Mouse (Mus musculus): ENCODE data around the gene Top3a. TPM values are rescaled to one million over a fixed set of nuclear protein-coding genes. Genes with fewer than 3 reads are reported as not detected.

The Top3a gene
- polyA plus RNA-seq, 1 experiment from 2014 or later: 20.8 TPM

- H3K9ac ChIP-seq (ENCODE audit: low read length): no peak overlapping the region
- ATAC-seq (ENCODE audit: insufficient number of reproducible peaks, low FRiP score, low TSS enrichment, low read depth): no peak
Measured at GRCm38 (mm10) chr11:60779673-60780189, 2.6 kb upstream of the Top3a start.

GRCm38 (mm10) chr11:60777801-60778370, 721 bp upstream of the Top3a start:
- Histone ChIP-seq H3K36me3 (ENCODE audit: control insufficient read depth, insufficient read depth, low read length) (peaks cover 9% of the 10 kb centered on the region; the same call in 1 of the 2 replicates), H3K9ac (ENCODE audit: low read length) (peak overlapping the region; percentile 75), H3K27ac (replicated peaks; ENCODE audit: low read depth, low read length) (peak overlapping the region; percentile 24; the same call in 1 of the 2 replicates), H3K4me1 (ENCODE audit: control insufficient read depth, insufficient read depth, low read length) (peaks cover 30% of the 10 kb centered on the region), H3K27me3 (ENCODE audit: control insufficient read depth, insufficient read depth, low read length) (no peaks in the 10 kb centered on the region), H3K4me3 (ENCODE audit: low read depth, low read length) (peak overlapping the region; percentile 63), H3K4me2 (ENCODE audit: low read depth, severe bottlenecking) (peak overlapping the region; percentile 84), H3K9me3 (ENCODE audit: control insufficient read depth, low read length) (no peaks in the 10 kb centered on the region)
- WGBS: 28% methylated on average over 16 of the region's 16 CpGs
- DNase-seq (ENCODE audit: low spot score) (no peak), ATAC-seq (ENCODE audit: insufficient number of reproducible peaks, low FRiP score, low TSS enrichment, low read depth) (no peak)

More at GRCm38 (mm10) chr11:60779673-60780189, 2.6 kb upstream of the Top3a start:
- Histone ChIP-seq H3K27me3 (ENCODE audit: control insufficient read depth, insufficient read depth, low read length) (no peaks in the 10 kb centered on the region), H3K27ac (replicated peaks; ENCODE audit: low read depth, low read length) (no peak overlapping the region), H3K9me3 (ENCODE audit: control insufficient read depth, low read length) (no peaks in the 10 kb centered on the region), H3K4me3 (ENCODE audit: low read depth, low read length) (no peak overlapping the region), H3K4me2 (ENCODE audit: low read depth, severe bottlenecking) (peak overlapping the region; percentile 31; the same call in 1 of the 2 replicates), H3K36me3 (ENCODE audit: control insufficient read depth, insufficient read depth, low read length) (peaks cover 18% of the 10 kb centered on the region; the same call in 1 of the 2 replicates), H3K4me1 (ENCODE audit: control insufficient read depth, insufficient read depth, low read length) (peaks cover 30% of the 10 kb centered on the region)
- no peak for DNase-seq (ENCODE audit: low spot score)
- 93% methylated on average over 10 of the region's 10 CpGs for WGBS

DNA sequence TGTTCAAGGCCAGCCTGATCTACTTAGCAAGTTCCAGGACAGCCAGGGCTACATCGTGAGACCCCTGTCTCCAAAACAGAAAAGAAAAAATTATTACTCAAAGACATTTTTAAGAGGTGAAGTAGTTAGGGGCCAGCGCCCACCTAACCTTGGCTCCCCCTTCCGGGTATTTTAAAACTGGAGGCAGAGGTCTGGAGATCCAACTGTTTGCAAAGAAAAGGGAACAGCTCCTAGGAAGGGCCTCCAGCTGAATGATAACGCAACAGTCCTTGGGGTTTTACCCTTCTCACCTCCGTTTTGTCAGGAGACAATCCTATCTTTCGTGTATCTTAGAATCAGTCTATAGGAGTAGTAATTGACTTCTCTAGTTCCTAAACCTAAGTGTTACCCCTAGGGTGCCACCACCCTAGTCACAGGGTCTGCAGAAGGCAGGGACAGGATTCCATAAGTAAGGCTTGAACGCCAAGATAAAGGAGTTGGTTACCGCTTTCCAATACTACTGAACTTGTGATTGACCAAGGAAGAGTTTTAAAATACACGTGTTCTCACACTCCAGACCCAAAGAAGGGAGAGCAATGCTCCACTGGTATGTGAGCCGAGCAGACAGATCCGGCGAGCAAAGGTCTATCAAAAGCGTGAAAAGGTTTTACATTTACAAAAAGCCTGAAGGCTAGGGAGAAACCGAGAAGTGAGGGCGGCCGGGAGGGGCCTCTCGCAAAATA, 897 bp downstream of the Top3a start:
- Histone ChIP-seq H3K9me3 (ENCODE audit: control insufficient read depth, low read length) (no peaks in the 10 kb centered on the region), H3K4me1 (ENCODE audit: control insufficient read depth, insufficient read depth, low read length) (peaks cover 27% of the 10 kb centered on the region), H3K27me3 (ENCODE audit: control insufficient read depth, insufficient read depth, low read length) (no peaks in the 10 kb centered on the region), H3K27ac (replicated peaks; ENCODE audit: low read depth, low read length) (no peak overlapping the region), H3K36me3 (ENCODE audit: control insufficient read depth, insufficient read depth, low read length) (peaks cover 7% of the 10 kb centered on the region; the same call in 1 of the 2 replicates), H3K9ac (ENCODE audit: low read length) (peak overlapping the region; percentile 75), H3K4me3 (ENCODE audit: low read depth, low read length) (peak overlapping the region; percentile 63), H3K4me2 (ENCODE audit: low read depth, severe bottlenecking) (peak overlapping the region; percentile 84)
- DNase-seq (ENCODE audit: low spot score): no peak
- ATAC-seq (ENCODE audit: insufficient number of reproducible peaks, low FRiP score, low TSS enrichment, low read depth): 0 out of 2 replicates have a peak, but pooled peaks have one; percentile 11
- 8% methylated on average over 17 of the region's 17 CpGs for WGBS

- DNase-seq (ENCODE audit: low spot score) (no peak), ATAC-seq (ENCODE audit: insufficient number of reproducible peaks, low FRiP score, low TSS enrichment, low read depth) (no peak)
- Histone ChIP-seq H3K4me3 (ENCODE audit: low read depth, low read length) (peak overlapping the region; percentile 63; the same call in 1 of the 2 replicates), H3K27me3 (ENCODE audit: control insufficient read depth, insufficient read depth, low read length) (no peaks in the 10 kb centered on the region), H3K9ac (ENCODE audit: low read length) (no peak overlapping the region), H3K4me2 (ENCODE audit: low read depth, severe bottlenecking) (peak overlapping the region; percentile 84), H3K27ac (replicated peaks; ENCODE audit: low read depth, low read length) (no peak overlapping the region), H3K36me3 (ENCODE audit: control insufficient read depth, insufficient read depth, low read length) (peaks cover 7% of the 10 kb centered on the region; the same call in 1 of the 2 replicates), H3K9me3 (ENCODE audit: control insufficient read depth, low read length) (no peaks in the 10 kb centered on the region), H3K4me1 (ENCODE audit: control insufficient read depth, insufficient read depth, low read length) (peaks cover 24% of the 10 kb centered on the region)
- 51% methylated on average over 6 of the region's 6 CpGs for WGBS
Measured at GRCm38 (mm10) chr11:60775578-60775977, 1.6 kb downstream of the Top3a start.

DNA sequence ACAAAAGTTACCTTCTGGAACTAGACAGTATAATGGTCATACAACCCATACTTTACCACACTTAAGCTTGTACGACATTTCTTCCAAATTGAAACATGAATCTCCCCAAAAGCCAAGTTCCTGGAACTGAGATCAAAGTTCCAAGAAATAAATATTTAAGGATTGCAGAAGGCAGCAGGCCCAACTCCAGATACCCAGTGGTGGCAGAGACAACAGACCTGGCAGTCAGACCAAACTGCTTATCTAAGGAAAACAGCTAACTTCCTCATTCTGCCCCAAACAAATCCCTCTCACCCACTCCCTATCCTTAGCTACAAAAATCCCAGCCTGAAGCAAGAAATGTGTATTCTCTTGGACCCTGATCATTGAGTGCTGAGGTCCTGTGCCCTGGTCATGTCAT, 2.3 kb downstream of the Top3a start:
- DNase-seq (ENCODE audit: low spot score): no peak
- H3K27me3 ChIP-seq (ENCODE audit: control insufficient read depth, insufficient read depth, low read length): no peaks in the 10 kb centered on the region

DNA sequence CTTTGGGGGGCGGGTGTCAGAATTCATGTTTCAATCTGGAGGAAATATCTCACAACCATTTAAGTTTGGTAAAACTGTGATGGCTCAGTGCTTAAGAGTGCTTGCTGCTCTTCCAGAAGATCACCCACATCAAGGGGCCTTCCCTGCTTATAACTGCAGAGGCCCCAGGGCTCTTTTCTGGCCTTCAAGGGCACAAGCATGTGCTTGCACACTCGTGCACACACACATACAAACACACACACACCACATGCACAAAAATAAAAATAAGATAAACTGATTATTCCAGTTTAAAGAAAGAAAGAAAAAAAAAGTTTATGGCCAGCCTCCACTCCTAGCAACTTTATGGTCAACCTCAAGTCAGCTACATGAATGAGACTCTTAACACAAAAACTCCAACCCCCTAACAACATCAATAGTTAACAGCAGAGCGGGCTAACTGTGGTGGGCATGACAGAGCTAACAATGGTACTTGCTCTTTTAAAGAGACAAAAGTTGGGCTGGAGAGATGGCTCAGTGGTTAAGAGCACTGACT, 2.9 kb downstream of the Top3a start:
- no peaks in the 10 kb centered on the region for H3K27me3 ChIP-seq (ENCODE audit: control insufficient read depth, insufficient read depth, low read length)
- ATAC-seq (ENCODE audit: insufficient number of reproducible peaks, low FRiP score, low TSS enrichment, low read depth) (no peak), DNase-seq (ENCODE audit: low spot score) (no peak)
- no peak overlapping the region for H3K9ac ChIP-seq (ENCODE audit: low read length)
- H3K4me3 ChIP-seq (ENCODE audit: low read depth, low read length): no peak overlapping the region
- peaks cover 14% of the 10 kb centered on the region for H3K4me1 ChIP-seq (ENCODE audit: control insufficient read depth, insufficient read depth, low read length)
- H3K9me3 ChIP-seq (ENCODE audit: control insufficient read depth, low read length): no peaks in the 10 kb centered on the region
- no peak overlapping the region for H3K4me2 ChIP-seq (ENCODE audit: low read depth, severe bottlenecking)
- 91% methylated on average over 3 of the region's 3 CpGs for WGBS
- H3K27ac ChIP-seq (replicated peaks; ENCODE audit: low read depth, low read length): no peak overlapping the region
- H3K36me3 ChIP-seq (ENCODE audit: control insufficient read depth, insufficient read depth, low read length): peaks cover 3% of the 10 kb centered on the region; the same call in 1 of the 2 replicates

More for the DNA sequence above, 2.3 kb downstream of the Top3a start:
- H3K9me3 ChIP-seq (ENCODE audit: control insufficient read depth, low read length): no peaks in the 10 kb centered on the region
- no peak overlapping the region for H3K4me2 ChIP-seq (ENCODE audit: low read depth, severe bottlenecking)
- no peak overlapping the region for H3K27ac ChIP-seq (replicated peaks; ENCODE audit: low read depth, low read length)
- peaks cover 17% of the 10 kb centered on the region for H3K4me1 ChIP-seq (ENCODE audit: control insufficient read depth, insufficient read depth, low read length)
- H3K36me3 ChIP-seq (ENCODE audit: control insufficient read depth, insufficient read depth, low read length): peaks cover 3% of the 10 kb centered on the region; the same call in 1 of the 2 replicates
- H3K9ac ChIP-seq (ENCODE audit: low read length): no peak overlapping the region
- WGBS: 94% methylated on average over 1 of the region's 1 CpGs
- ATAC-seq (ENCODE audit: insufficient number of reproducible peaks, low FRiP score, low TSS enrichment, low read depth): no peak
- H3K4me3 ChIP-seq (ENCODE audit: low read depth, low read length): no peak overlapping the region

- no peak for DNase-seq (ENCODE audit: low spot score)
- peaks cover 8% of the 10 kb centered on the region for H3K4me1 ChIP-seq (ENCODE audit: control insufficient read depth, insufficient read depth, low read length)
- WGBS: 79% methylated on average over 4 of the region's 4 CpGs
- no peak overlapping the region for H3K27ac ChIP-seq (replicated peaks; ENCODE audit: low read depth, low read length)
- H3K4me2 ChIP-seq (ENCODE audit: low read depth, severe bottlenecking): no peak overlapping the region
- no peak overlapping the region for H3K9ac ChIP-seq (ENCODE audit: low read length)
- H3K27me3 ChIP-seq (ENCODE audit: control insufficient read depth, insufficient read depth, low read length): no peaks in the 10 kb centered on the region
- H3K9me3 ChIP-seq (ENCODE audit: control insufficient read depth, low read length): no peaks in the 10 kb centered on the region
- no peak overlapping the region for H3K4me3 ChIP-seq (ENCODE audit: low read depth, low read length)
- H3K36me3 ChIP-seq (ENCODE audit: control insufficient read depth, insufficient read depth, low read length): no peaks in the 10 kb centered on the region
- no peak for ATAC-seq (ENCODE audit: insufficient number of reproducible peaks, low FRiP score, low TSS enrichment, low read depth)
Measured at GRCm38 (mm10) chr11:60772161-60772560, 5.0 kb downstream of the Top3a start.

DNA sequence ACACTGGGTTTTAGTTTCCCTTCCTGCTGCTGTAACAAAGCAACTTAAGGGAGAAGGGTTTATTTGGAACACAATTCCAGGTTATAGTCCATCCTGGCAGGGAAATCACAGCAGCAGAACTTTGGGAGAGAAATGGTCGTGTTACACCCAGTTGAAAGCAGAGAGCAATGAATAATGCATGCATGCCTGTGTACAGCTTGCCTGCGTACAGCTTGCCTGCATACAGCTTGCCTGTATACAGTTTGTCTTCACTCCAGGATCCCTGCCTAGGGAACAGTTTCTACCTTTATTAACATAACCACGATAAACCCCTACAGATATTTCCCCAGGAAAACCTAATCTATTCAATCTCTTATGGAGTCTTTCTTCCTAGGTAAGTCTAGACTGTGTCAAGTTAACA, 6.4 kb downstream of the Top3a start:
- WGBS: 89% methylated on average over 3 of the region's 3 CpGs
- Histone ChIP-seq H3K9me3 (ENCODE audit: control insufficient read depth, low read length) (no peaks in the 10 kb centered on the region), H3K4me1 (ENCODE audit: control insufficient read depth, insufficient read depth, low read length) (peaks cover 6% of the 10 kb centered on the region), H3K36me3 (ENCODE audit: control insufficient read depth, insufficient read depth, low read length) (no peaks in the 10 kb centered on the region; the same call in 1 of the 2 replicates), H3K27ac (replicated peaks; ENCODE audit: low read depth, low read length) (no peak overlapping the region), H3K4me3 (ENCODE audit: low read depth, low read length) (no peak overlapping the region), H3K4me2 (ENCODE audit: low read depth, severe bottlenecking) (no peak overlapping the region), H3K27me3 (ENCODE audit: control insufficient read depth, insufficient read depth, low read length) (no peaks in the 10 kb centered on the region), H3K9ac (ENCODE audit: low read length) (no peak overlapping the region)
- DNase-seq (ENCODE audit: low spot score) (no peak), ATAC-seq (ENCODE audit: insufficient number of reproducible peaks, low FRiP score, low TSS enrichment, low read depth) (no peak)
